Mouse (Mus musculus): Measurements from ENCODE around the gene Khsrp. TPM values are rescaled to one million over a fixed set of nuclear protein-coding genes. Genes with fewer than 3 reads are reported as not detected.

The Khsrp gene
- total RNA-seq (2023), result 10 to 100 TPM; 95.8 to 99.2 TPM

DNA sequence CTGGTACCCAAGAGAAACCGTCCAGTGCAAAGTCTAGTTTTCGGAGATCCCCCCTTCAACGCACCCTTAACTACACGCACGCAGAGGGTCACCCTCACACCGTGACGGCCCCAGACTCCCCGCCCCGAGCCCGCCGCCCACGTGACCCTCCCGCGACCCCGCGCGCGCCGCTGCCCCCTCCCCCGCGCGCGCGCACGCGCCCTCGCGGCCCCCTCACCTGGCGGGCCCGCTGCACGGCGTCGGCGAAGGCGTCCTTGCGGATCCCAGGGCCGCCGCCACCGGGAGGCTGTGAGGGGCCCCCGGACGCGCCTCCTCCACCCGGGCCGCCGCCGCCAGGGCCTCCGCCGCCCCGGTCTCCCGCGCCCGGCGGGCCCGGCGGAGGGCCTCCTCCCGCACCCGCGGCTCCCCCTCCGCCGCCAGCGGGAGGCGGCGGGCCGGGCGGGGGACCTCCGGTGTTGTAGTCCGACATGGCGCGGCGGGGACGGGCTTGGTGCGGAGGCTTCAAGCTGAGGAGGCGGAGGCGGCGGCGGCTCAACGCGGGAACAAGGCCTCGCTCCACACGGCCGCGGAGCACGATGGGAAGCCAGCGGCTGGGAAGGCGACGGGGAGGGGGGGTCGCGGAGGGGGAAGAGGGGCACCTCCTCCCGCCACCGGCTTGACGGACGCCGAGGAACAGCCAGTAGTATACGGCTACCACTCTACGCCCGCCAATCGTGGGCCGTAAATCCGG lies at the start of gene Khsrp:
Gene Khsrp (minus strand): TSS at position 592 of the 730 bp plus-strand sequence.

DNA sequence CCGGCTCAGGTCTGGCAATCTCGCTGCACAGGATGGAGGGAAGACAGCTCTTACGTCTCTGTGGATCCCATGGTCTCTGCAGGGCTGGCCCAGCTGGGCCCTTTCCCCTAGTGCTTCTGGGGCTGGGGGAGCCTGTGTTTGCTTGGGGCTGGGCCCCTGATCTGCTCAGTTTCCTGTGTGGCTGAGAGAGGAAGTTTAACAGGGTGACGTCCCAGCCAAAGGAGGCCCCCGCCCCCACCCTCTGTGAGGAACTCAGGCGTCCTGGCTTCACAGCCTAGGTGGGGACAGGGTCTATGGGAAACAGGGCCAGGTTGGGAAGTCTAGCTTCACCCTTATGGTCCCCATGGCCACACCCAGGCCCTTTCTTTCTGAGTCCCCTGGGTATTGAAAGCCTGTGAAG lies 47.0 kb upstream of the Khsrp start, which contains the start of gene Dennd1c:
Gene Dennd1c (minus strand): TSS at position 179 of the 400 bp plus-strand sequence.

DNA sequence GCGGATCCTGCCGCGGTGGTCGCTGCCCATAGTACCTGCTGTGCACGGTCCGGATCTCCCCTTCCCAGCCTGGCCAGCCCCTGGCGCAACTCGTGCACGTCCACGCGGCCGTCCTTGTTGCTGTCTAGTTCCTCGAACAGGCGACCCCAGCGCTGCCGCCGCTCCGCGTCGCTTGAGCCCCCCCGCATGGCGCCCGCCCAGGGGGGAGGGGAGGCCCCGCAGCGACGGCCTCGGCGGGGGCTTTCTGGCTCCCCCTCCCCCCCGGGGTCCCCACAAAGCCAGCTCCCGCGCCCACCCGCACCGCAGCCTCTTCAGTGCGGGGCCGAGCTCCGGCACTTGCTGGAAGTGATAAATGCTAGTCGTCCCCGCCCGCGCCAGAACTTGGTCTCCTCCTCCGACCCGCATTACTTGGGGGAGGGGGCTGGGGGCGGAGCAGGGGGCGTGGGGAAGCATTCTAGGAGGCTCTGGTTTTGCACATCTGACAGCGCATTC lies 28.2 kb upstream of the Khsrp start, which contains the start of gene Slc25a23:
Gene Slc25a23 (minus strand): TSS at position 378 of the 492 bp plus-strand sequence.

DNA sequence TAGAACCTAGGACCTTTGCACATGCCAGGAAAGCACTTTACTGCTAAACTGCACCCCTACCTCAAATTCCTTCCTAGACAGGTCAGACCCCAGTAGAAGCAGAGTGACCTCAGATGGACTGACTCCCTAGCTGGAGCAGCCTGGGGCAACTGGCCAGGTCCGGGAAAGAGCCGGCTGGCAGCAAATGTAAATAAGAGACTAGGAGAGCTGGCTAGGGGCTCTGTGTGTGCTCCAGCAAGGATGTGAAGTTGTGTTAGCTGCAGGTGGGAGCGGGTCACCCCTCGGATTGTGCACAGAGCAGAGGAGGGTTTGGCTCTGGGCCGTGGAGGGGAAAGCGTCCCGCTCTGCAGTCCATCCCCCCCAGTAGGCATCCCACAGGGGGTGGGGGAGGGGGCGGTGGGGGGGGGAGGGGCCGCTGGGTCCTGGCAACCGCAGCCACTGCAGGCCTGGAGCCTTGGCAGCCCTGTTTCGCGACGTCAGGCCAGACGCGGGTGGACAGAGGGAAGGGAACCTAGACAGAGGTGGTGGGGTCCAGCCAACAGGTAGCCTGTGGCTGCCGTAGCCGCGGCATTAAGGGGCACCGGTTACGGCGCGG lies 27.7 kb upstream of the Khsrp start, which contains the start of gene Crb3:
Gene Crb3 (plus strand): TSS at position 215 of the 595 bp plus-strand sequence.

DNA sequence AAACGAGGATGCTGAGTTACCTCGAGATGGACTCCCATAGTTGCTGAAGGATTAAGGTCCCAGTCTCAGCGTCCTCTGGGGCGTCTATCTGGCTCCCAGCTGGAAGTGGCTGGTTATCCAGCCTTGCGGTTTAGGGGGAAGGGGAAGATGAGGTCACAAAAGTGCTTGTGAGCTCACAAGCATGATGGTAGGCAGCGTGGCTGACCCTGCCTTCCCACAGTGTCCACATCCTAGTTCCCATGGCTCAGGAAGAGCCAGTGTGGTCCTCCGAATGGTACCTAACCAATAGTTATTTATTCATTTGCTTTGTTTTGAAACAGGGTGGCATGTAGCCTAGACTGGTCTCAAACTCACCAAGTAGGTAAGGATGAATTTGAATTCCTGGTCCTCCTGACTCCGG lies 10.2 kb upstream of the Khsrp start, which contains the start of gene Slc25a41:
Gene Slc25a41 (minus strand): TSS at position 101 of the 400 bp plus-strand sequence.

DNA sequence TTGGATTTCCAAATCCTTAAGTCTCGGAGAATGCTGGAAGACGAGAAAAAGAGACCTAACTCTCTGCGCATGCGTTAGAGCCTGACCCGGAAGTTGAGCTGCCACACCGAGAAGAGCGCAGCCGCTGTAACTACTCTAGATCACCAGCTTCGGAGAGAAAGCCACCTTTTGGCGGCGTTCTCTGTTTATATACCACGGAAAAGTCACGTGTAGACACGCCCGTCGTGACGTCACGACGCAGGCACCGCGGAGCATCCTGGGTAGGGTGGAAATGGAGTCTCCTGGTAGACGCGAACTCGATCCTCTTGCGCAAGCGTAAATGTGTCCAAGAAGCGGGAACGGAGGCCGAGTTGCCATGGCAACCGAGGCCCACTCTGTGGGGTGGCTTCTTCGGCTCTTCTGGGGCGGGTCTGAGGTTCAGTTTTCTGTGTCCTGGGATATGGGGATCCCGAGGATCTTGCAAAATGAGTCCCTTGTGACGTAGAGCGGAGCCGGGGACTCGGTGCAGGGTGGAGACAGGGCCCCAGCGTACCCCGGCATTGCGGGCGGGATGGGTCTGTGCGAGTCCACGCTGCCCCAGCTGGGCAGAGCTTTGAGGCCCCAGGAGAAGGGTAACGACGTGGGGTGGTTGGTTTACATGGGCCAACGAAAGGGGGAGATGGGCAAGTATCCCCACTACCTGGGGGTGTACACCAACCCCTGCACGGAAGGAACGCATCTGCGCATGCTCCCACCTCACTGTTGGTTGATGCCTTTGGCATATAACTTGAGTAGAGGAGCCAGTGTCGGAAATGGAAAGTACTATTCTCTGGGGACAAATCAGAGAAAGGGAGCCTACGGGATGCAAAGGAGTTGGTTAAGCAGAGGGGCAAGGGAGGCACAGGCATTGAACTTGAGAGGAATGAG lies 19.8 kb downstream of the Khsrp start, which contains the start of the genes Gtf2f1 and Gm17949:
Gene Gtf2f1 (minus strand): TSS at position 53 of the 906 bp plus-strand sequence.
Gene Gm17949 (plus strand): TSS at position 234 of the 906 bp plus-strand sequence.

DNA sequence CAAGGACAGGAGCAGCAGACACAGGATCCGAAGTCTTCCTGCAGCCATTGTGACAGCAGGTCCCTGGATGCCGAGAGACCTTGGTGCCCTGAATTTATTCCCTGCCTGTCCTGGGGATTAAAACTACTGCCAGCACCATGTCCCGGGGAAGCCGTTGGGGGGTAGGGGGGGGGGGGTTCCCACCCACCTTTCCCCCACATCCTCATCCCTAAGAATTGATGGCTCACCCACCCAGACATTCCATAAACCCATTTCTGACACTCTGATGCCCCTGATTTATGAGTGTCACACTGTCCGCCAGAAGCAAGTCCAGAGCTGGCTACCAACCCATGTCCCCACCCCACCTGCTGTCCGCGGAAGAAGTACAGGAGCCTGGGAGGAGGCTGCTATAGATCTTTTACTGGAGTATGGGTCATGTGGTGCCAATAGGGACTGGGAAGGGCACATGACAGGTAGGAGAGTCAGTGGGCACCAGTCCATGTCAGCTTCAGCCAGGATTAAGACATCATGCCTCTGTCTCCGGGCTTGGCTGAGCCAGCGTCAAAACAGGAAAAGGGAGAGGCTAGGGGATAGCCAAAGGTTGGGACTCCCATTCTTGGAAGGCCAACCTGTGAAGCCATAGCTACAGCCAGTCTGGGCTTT lies 31.2 kb downstream of the Khsrp start, which contains the start of gene Pspn:
Gene Pspn (minus strand): TSS at position 51 of the 642 bp plus-strand sequence.

DNA sequence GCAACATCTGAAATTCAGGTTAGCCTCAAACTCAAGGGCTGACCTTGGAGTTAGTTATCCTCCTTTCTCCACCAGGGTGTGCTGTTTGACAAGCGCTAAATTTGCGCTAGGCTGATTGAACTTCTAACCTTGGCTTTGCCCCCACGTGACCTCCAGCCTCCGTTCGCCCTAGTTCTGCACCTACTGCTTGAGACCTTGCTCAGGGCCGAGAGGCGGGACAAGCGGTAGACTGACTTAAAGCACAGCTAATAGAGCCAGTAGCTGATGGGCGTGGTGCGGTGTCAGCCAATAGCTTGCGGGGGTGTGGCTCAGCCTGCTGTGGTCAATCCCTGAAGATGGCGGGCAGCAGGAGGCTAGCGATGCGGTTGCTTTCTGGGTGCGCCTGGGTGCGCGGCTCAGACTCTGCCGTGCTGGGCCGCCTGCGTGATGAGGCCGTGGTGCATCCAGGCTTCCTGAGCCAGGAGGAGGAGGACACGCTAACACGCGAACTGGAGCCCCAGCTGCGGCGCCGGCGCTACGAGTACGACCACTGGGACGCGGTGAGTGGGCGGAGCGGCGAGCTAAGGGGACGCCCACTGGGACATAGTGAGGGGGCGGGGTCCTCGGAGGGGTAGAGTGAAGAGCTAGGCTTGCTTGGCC lies 34.2 kb downstream of the Khsrp start, which contains the start of gene Alkbh7:
Gene Alkbh7 (plus strand): TSS at position 311 of the 639 bp plus-strand sequence.

DNA sequence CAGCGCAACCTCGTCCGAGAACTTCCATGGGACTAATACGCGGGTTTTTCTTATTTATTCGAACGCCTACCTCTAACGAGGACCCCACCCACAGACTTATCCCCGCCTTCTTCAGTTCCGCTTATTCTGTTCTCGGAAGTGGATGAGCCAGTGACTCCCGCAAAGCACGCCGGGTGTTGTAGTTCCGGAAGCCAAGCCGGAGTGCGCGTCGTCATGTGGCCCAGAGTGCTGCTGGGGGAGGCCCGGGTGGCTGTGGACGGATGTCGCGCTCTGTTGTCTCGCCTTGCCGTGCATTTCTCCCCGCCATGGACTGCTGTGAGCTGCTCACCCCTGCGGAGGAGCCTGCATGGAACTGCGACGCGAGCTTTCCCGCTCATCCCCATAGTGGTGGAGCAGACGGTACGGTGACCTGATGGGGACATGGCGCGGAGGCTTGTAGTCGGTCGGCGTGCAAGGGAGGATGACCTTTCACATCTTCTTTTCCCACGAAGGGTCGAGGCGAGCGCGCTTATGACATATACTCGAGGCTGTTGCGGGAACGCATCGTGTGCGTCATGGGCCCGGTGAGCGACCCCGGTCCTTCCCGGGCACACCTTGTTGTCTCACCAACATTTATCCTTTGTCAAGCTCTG lies 41.1 kb downstream of the Khsrp start, which contains the start of gene Clpp:
Gene Clpp (plus strand): TSS at position 191 of the 632 bp plus-strand sequence.

DNA sequence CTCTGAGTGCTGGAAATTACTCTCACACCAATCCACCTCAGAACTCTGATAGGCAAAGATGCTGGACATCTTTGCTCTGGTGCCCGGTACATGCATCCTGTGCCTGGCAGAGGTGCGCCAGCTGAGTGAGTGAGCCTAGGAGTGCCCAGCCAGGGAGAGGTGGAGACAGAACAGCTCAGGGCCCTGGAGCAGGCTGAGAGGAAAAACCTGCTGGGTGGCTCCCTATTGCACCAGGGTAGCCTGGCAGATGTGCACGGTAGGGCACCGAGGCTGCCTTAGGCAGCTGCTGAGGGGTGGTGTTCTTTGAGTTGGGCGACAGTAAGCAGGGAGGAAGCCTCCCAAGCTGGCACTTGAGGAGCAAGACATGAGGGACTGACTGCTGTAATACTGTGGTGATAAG lies 49.3 kb downstream of the Khsrp start, which contains the start of gene Acer1:
Gene Acer1 (minus strand): TSS at position 114 of the 400 bp plus-strand sequence.

Other genes with a start within 250 kb of the Khsrp start
- 1 to 10 TPM; 6.2 to 7.4 TPM for gene Rfx2, start 200.5 kb downstream of the Khsrp start, total RNA-seq (2023)
- not detected for gene Acsbg2, start 157.1 kb downstream of the Khsrp start, total RNA-seq (2023)
- under 1 TPM in 1 of 2 experiments, not detected in 1; 0.13 TPM for gene 1700061G19Rik, start 156.0 kb downstream of the Khsrp start, total RNA-seq (2023)
- 10 to 100 TPM; 17.7 to 18.9 TPM for gene Mllt1, start 96.1 kb downstream of the Khsrp start, total RNA-seq (2023)
- not detected for gene Acer1, start 49.4 kb downstream of the Khsrp start, total RNA-seq (2023)
- 10 to 100 TPM in 1 of 2 experiments, 1 to 10 TPM in 1; 9.5 to 11.6 TPM for gene Clpp, start 41.2 kb downstream of the Khsrp start, total RNA-seq (2023)
- gene Alkbh7, start 34.2 kb downstream of the Khsrp start, total RNA-seq (2023), result 10 to 100 TPM in 1 of 2 experiments, 1 to 10 TPM in 1; 5.6 to 10.1 TPM
- 1 to 10 TPM in 1 of 2 experiments, not detected in 1; 2.3 TPM for gene Pspn, start 31.5 kb downstream of the Khsrp start, total RNA-seq (2023)
- 10 to 100 TPM; 48.4 to 52.2 TPM for gene Gtf2f1, start 20.2 kb downstream of the Khsrp start, total RNA-seq (2023)
- gene Gm17949, start 20.1 kb downstream of the Khsrp start, total RNA-seq (2023), result under 1 TPM; 0.31 to 0.33 TPM
- gene Slc25a41, start 10.1 kb upstream of the Khsrp start, total RNA-seq (2023), result not detected
- under 1 TPM in 1 of 2 experiments, not detected in 1; 0.64 TPM for gene Crb3, start 27.6 kb upstream of the Khsrp start, total RNA-seq (2023)
- gene Slc25a23, start 28.3 kb upstream of the Khsrp start, total RNA-seq (2023), result 1 to 10 TPM; 2.1 to 3.4 TPM
- 100 to 1,000 TPM; 190 to 192 TPM for gene Dennd1c, start 47.0 kb upstream of the Khsrp start, total RNA-seq (2023)
- under 1 TPM in 1 of 2 experiments, not detected in 1; 0.16 TPM for gene Tubb4a, start 56.3 kb upstream of the Khsrp start, total RNA-seq (2023)
- gene Tnfsf9, start 73.8 kb upstream of the Khsrp start, total RNA-seq (2023), result 1 to 10 TPM; 2.6 to 3.0 TPM
- not detected for gene Cd70, start 118.3 kb upstream of the Khsrp start, total RNA-seq (2023)
- gene Tnfsf14, start 162.7 kb upstream of the Khsrp start, total RNA-seq (2023), result 10 to 100 TPM; 33.6 to 34.9 TPM
- 100 to 1,000 TPM; 489 to 508 TPM for gene C3, start 196.6 kb upstream of the Khsrp start, total RNA-seq (2023)
- 10 to 100 TPM; 52.0 to 56.1 TPM for gene Gpr108, start 216.9 kb upstream of the Khsrp start, total RNA-seq (2023)
- gene Trip10, start 217.9 kb upstream of the Khsrp start, total RNA-seq (2023), result 1 to 10 TPM; 3.7 to 5.0 TPM
- 100 to 1,000 TPM; 162 to 170 TPM for gene Vav1, start 247.6 kb upstream of the Khsrp start, total RNA-seq (2023)

All from neutrophil, adult 59 days (primary cell).